Mouse (Mus musculus): ENCODE data around the gene Cfap299. TPM values are rescaled to one million over a fixed set of nuclear protein-coding genes. Genes with fewer than 3 reads are reported as not detected.
A peak's percentile ranks its signal among the peaks of the same experiment; 100 is the strongest.
"Not testable (repeated sequence)": the region's sequence is repeated elsewhere in the genome, so short reads cannot be mapped to it uniquely, and the experiment has no call there.

The Cfap299 gene
- polyA plus RNA-seq, 1 experiment from 2014 or later: 0.35 TPM

DNA sequence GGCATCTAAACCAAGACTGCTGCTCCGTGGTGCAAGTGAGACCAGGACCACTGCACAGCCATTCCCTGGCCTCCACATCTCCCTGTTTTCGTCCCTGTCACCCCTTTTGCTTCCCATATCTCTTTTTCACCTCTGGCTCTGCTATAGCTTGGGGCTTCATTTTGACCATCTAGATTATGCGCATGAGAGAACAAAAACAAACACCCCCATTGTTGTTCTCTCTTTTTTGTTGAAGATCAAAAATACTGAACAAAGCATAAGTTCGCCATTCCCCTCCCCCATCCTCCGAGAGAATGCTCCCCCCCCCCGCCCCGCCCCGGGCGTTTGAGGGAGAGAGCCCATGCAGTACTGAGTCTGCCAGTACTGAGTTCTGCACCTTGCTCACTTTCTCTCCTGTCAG is 234.7 kb downstream of the Cfap299 start:
- Histone ChIP-seq H3K4me2 (ENCODE audit: low read depth, severe bottlenecking) (no peak overlapping the region), H3K27me3 (ENCODE audit: control insufficient read depth, insufficient read depth, low read length) (no peaks in the 10 kb centered on the region), H3K4me3 (ENCODE audit: low read depth, low read length) (no peak overlapping the region), H3K4me1 (ENCODE audit: control insufficient read depth, insufficient read depth, low read length) (no peaks in the 10 kb centered on the region), H3K9me3 (ENCODE audit: control insufficient read depth, low read length) (no peaks in the 10 kb centered on the region), H3K9ac (ENCODE audit: low read length) (no peak overlapping the region), H3K27ac (replicated peaks; ENCODE audit: low read depth, low read length) (no peak overlapping the region), H3K36me3 (ENCODE audit: control insufficient read depth, insufficient read depth, low read length) (no peaks in the 10 kb centered on the region)
- no peak for ATAC-seq (ENCODE audit: insufficient number of reproducible peaks, low FRiP score, low TSS enrichment, low read depth)
- WGBS: 79% methylated on average over 9 of the region's 9 CpGs
- DNase-seq (ENCODE audit: low spot score): no peak

DNA sequence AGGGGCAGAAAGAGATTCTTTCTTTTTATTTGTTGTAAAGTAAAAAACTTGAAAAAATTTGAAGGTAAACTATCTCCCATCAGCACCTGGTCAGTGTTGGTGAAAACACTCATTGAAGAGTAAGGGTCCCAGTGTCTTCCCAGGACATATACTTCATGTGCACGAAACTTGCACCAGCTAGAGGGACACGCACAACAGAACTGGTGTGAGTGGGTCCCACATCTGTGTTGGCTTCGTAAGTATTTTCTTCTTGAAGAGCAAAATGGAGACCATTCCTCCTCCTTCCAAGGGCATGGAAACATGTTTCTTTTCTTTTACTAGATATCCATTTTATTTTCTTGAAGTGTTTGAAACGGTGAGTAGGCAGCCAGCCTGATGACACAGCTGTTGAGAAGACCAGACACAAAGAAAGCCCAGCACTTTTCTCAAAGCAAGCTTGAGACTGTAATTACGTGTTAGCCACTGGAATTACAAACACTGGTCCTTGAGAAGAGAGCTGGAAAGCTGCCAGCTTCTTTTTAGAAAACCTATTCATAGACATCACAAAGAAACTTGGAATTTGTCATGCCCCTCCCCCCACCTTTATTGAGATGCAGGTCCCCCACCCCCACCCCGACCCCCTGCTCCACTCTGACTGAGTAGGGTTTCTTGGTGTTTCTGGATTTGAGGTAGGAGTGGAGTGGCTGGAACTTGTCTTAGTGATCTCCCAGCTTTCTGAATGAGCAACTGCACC is 237.5 kb downstream of the Cfap299 start:
- Histone ChIP-seq H3K27me3 (ENCODE audit: control insufficient read depth, insufficient read depth, low read length) (no peaks in the 10 kb centered on the region), H3K36me3 (ENCODE audit: control insufficient read depth, insufficient read depth, low read length) (no peaks in the 10 kb centered on the region), H3K9me3 (ENCODE audit: control insufficient read depth, low read length) (no peaks in the 10 kb centered on the region), H3K4me3 (ENCODE audit: low read depth, low read length) (no peak overlapping the region), H3K4me2 (ENCODE audit: low read depth, severe bottlenecking) (no peak overlapping the region), H3K4me1 (ENCODE audit: control insufficient read depth, insufficient read depth, low read length) (no peaks in the 10 kb centered on the region), H3K27ac (replicated peaks; ENCODE audit: low read depth, low read length) (no peak overlapping the region), H3K9ac (ENCODE audit: low read length) (no peak overlapping the region)
- 64% methylated on average over 6 of the region's 6 CpGs for WGBS
- ATAC-seq (ENCODE audit: insufficient number of reproducible peaks, low FRiP score, low TSS enrichment, low read depth) (0 out of 2 replicates have a peak, but pooled peaks have one; percentile 21), DNase-seq (ENCODE audit: low spot score) (no peak)

DNA sequence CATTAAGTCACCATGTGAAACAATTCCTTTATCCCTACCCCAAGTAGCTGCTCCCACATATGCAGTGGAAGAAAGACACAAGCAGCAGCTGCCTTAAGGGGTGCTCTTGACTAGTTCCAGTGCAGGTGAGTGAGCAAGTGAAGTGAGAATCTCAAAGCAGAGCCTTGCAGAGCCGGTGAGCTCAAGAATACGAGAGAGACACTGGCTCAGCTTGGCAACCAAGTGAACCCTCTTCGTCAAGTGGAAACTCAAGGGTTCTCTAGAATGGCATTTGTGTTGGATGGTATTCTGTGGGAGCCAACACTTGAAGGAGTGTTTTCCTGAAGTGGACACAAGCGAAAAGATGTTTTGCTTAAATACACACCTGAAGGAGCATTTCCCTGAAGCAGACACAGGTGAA is 239.4 kb downstream of the Cfap299 start:
- no peak for ATAC-seq (ENCODE audit: insufficient number of reproducible peaks, low FRiP score, low TSS enrichment, low read depth)
- 93% methylated on average over 4 of the region's 4 CpGs for WGBS
- Histone ChIP-seq H3K4me2 (ENCODE audit: low read depth, severe bottlenecking) (no peak overlapping the region), H3K4me1 (ENCODE audit: control insufficient read depth, insufficient read depth, low read length) (no peaks in the 10 kb centered on the region), H3K36me3 (ENCODE audit: control insufficient read depth, insufficient read depth, low read length) (no peaks in the 10 kb centered on the region), H3K9ac (ENCODE audit: low read length) (no peak overlapping the region), H3K27me3 (ENCODE audit: control insufficient read depth, insufficient read depth, low read length) (no peaks in the 10 kb centered on the region), H3K9me3 (ENCODE audit: control insufficient read depth, low read length) (no peaks in the 10 kb centered on the region), H3K4me3 (ENCODE audit: low read depth, low read length) (no peak overlapping the region), H3K27ac (replicated peaks; ENCODE audit: low read depth, low read length) (no peak overlapping the region)
- no peak for DNase-seq (ENCODE audit: low spot score)

DNA sequence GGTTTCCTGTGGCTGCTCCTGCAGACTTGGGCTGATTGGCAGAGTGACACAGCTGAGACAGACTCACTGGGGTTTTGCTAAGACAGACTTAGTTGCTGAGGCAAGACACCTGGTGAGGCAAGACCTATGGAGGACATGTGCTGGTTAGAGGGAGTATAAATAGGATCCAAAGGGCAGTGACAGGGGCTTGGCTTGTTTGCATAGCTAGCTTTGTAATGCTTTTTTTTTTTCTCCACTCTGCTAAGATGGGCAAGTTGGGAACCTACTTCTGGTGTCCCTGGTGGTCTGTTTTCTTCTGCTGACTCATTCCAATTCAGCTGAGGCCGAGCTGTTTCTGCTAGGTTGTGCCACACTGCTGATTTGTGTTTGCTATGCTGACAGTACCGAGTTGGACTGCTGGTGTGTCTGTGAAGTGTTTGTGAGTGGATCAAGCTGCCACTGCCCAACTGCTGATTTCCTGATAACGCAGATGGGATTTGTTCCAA is 240.0 kb downstream of the Cfap299 start:
- H3K9ac ChIP-seq (ENCODE audit: low read length): no peak overlapping the region
- H3K9me3 ChIP-seq (ENCODE audit: control insufficient read depth, low read length): no peaks in the 10 kb centered on the region
- no peaks in the 10 kb centered on the region for H3K4me1 ChIP-seq (ENCODE audit: control insufficient read depth, insufficient read depth, low read length)
- H3K27me3 ChIP-seq (ENCODE audit: control insufficient read depth, insufficient read depth, low read length): no peaks in the 10 kb centered on the region
- ATAC-seq (ENCODE audit: insufficient number of reproducible peaks, low FRiP score, low TSS enrichment, low read depth) (no peak), DNase-seq (ENCODE audit: low spot score) (no peak)
- H3K36me3 ChIP-seq (ENCODE audit: control insufficient read depth, insufficient read depth, low read length): no peaks in the 10 kb centered on the region
- no peak overlapping the region for H3K27ac ChIP-seq (replicated peaks; ENCODE audit: low read depth, low read length)
- 68% methylated on average over 3 of the region's 3 CpGs for whole genome bisulfite sequencing
- H3K4me2 ChIP-seq (ENCODE audit: low read depth, severe bottlenecking): no peak overlapping the region
- no peak overlapping the region for H3K4me3 ChIP-seq (ENCODE audit: low read depth, low read length)

DNA sequence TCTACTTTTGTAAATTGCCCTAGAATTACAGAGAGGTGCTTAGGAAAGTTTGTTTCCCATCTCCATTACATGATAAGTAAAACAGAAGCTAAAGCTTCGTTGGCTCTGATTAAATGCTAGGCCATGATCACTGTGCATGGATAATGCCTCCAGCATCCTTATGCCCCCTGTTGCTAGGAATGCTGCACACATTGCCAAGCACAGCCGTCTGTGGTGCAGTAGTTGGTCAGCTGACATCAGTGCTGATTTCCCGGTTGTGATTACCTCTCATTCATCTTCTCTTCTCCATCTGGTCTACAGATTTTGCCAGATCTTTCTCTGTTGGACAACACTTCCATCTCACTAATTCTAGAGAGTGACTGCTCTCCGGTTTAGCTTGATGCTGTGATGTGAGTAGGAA is 243.3 kb downstream of the Cfap299 start:
- Histone ChIP-seq H3K27ac (replicated peaks; ENCODE audit: low read depth, low read length) (no peak overlapping the region), H3K4me1 (ENCODE audit: control insufficient read depth, insufficient read depth, low read length) (no peaks in the 10 kb centered on the region), H3K9ac (ENCODE audit: low read length) (no peak overlapping the region), H3K36me3 (ENCODE audit: control insufficient read depth, insufficient read depth, low read length) (no peaks in the 10 kb centered on the region), H3K9me3 (ENCODE audit: control insufficient read depth, low read length) (no peaks in the 10 kb centered on the region), H3K4me2 (ENCODE audit: low read depth, severe bottlenecking) (no peak overlapping the region), H3K4me3 (ENCODE audit: low read depth, low read length) (no peak overlapping the region), H3K27me3 (ENCODE audit: control insufficient read depth, insufficient read depth, low read length) (no peaks in the 10 kb centered on the region)
- ATAC-seq (ENCODE audit: insufficient number of reproducible peaks, low FRiP score, low TSS enrichment, low read depth) (no peak), DNase-seq (ENCODE audit: low spot score) (no peak)
- 59% methylated on average over 4 of the region's 4 CpGs for WGBS

DNA sequence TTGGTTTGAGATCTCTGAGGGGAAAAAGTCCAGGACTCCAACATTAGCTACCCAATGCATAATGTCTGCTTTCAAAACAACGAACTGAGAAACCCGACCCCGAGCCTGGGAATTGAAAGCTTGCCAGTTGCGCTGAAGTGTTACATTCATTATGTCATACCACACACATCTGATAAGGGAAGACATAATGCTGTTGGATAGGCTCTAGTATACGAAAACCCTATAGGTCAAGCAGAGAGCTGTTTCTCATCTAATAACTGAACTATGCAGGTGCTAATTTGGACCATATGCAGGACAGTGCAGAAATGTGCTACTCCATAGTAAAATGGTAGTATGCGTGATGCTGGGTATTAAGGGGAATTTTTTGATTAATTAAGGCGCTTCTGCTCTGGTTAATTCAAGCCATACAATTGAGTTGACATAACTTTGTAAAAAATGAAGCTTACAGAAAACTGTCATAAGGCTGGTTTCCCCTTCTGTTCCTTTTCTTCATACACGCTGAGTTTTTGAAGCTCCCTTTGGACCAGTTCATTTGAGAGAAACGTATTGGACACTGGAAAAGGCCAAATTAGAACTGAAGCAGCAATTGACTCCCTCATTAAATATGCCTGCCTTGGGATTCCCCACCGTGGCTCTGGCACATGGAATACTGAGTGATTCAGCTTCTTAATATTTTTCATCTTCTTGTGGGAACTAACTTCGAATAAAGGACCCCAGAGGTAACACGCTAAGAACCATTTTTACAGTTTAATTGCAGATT is 245.8 kb downstream of the Cfap299 start:
- WGBS: 36% methylated on average over 12 of the region's 12 CpGs
- peak; percentile 84; the same call in 1 of the 2 replicates for ATAC-seq (ENCODE audit: insufficient number of reproducible peaks, low FRiP score, low TSS enrichment, low read depth)

DNA sequence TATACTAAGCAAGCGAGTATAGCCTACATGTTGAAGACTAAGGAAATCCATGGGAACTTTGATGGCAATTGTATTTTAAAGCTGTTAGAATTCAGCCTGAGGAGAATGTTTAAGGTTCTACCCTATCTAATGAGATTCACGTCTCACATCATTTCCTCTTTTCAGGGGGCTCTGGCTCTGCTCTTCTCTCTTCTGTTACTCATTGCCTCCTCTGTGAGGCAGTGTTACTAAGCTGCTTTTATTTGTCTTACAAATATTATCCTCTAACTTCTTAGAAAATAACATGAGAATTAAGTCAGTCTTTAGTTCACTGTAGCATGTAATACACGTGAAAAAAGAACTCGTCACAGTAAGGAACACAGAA is 246.3 kb downstream of the Cfap299 start:
- Histone ChIP-seq H3K27ac (replicated peaks; ENCODE audit: low read depth, low read length) (no peak overlapping the region), H3K4me3 (ENCODE audit: low read depth, low read length) (no peak overlapping the region), H3K36me3 (ENCODE audit: control insufficient read depth, insufficient read depth, low read length) (no peaks in the 10 kb centered on the region), H3K9ac (ENCODE audit: low read length) (no peak overlapping the region), H3K4me2 (ENCODE audit: low read depth, severe bottlenecking) (no peak overlapping the region), H3K27me3 (ENCODE audit: control insufficient read depth, insufficient read depth, low read length) (no peaks in the 10 kb centered on the region), H3K4me1 (ENCODE audit: control insufficient read depth, insufficient read depth, low read length) (no peaks in the 10 kb centered on the region), H3K9me3 (ENCODE audit: control insufficient read depth, low read length) (no peaks in the 10 kb centered on the region)
- DNase-seq (ENCODE audit: low spot score): no peak
- WGBS: 73% methylated on average over 4 of the region's 4 CpGs
- no peak for ATAC-seq (ENCODE audit: insufficient number of reproducible peaks, low FRiP score, low TSS enrichment, low read depth)

More for the DNA sequence above, 245.8 kb downstream of the Cfap299 start:
- H3K27ac ChIP-seq (replicated peaks; ENCODE audit: low read depth, low read length): no peak overlapping the region
- no peak overlapping the region for H3K9ac ChIP-seq (ENCODE audit: low read length)
- H3K4me3 ChIP-seq (ENCODE audit: low read depth, low read length): no peak overlapping the region
- DNase-seq (ENCODE audit: low spot score): peak; percentile 64
- no peaks in the 10 kb centered on the region for H3K9me3 ChIP-seq (ENCODE audit: control insufficient read depth, low read length)
- no peak overlapping the region for H3K4me2 ChIP-seq (ENCODE audit: low read depth, severe bottlenecking)
- H3K27me3 ChIP-seq (ENCODE audit: control insufficient read depth, insufficient read depth, low read length): no peaks in the 10 kb centered on the region
- H3K36me3 ChIP-seq (ENCODE audit: control insufficient read depth, insufficient read depth, low read length): no peaks in the 10 kb centered on the region
- H3K4me1 ChIP-seq (ENCODE audit: control insufficient read depth, insufficient read depth, low read length): no peaks in the 10 kb centered on the region

DNA sequence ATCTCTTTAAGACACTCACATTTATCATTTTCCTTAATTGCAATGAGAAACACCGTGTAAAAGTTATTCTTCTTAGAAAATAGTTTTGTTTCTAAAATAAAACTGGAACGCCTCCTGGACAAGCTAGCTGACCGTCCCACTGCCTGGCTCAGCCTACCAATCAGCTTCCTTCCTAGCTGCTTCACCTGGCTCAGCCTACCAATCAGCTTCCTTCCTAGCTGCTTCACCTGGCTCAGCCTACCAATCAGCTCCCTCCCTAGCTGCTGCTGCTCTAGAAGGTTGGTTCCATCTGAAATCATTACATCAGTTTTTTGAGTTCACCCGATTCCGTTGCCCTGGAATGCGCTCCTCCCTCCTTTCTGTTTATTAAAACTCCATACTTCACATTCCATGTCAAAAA is 247.4 kb downstream of the Cfap299 start:
- not testable (repeated sequence) for H3K4me1 ChIP-seq (ENCODE audit: control insufficient read depth, insufficient read depth, low read length); H3K9ac ChIP-seq (ENCODE audit: low read length); DNase-seq (ENCODE audit: low spot score); H3K9me3 ChIP-seq (ENCODE audit: control insufficient read depth, low read length); ATAC-seq (ENCODE audit: insufficient number of reproducible peaks, low FRiP score, low TSS enrichment, low read depth); H3K27me3 ChIP-seq (ENCODE audit: control insufficient read depth, insufficient read depth, low read length); H3K4me3 ChIP-seq (ENCODE audit: low read depth, low read length); H3K27ac ChIP-seq (replicated peaks; ENCODE audit: low read depth, low read length); H3K4me2 ChIP-seq (ENCODE audit: low read depth, severe bottlenecking); H3K36me3 ChIP-seq (ENCODE audit: control insufficient read depth, insufficient read depth, low read length)
- WGBS: 88% methylated on average over 6 of the region's 6 CpGs

Measured in limb, embryonic 11.5 days (tissue).